Mouse (Mus musculus) myocyte (in vitro differentiated cells): Measurements from ENCODE around the gene Olfr715b.

Source experiments
- MAX ChIP-seq: IDR thresholded peaks from one replicate; pipeline ENCODE4 v1.6.1; 2011; ENCODE audit warnings: low read depth, mild to moderate bottlenecking, control low read depth
- POLR2A ChIP-seq: IDR thresholded peaks from one replicate; pipeline ENCODE4 v1.6.1; 2011; ENCODE audit warnings: low read depth, mild to moderate bottlenecking, control low read depth, moderate library complexity; ENCODE audit not compliant: insufficient read length
- USF1 ChIP-seq: IDR thresholded peaks from one replicate; pipeline ENCODE4 v1.6.1; 2011; ENCODE audit warnings: low read depth, mild to moderate bottlenecking, control low read depth, moderate library complexity

DNA sequence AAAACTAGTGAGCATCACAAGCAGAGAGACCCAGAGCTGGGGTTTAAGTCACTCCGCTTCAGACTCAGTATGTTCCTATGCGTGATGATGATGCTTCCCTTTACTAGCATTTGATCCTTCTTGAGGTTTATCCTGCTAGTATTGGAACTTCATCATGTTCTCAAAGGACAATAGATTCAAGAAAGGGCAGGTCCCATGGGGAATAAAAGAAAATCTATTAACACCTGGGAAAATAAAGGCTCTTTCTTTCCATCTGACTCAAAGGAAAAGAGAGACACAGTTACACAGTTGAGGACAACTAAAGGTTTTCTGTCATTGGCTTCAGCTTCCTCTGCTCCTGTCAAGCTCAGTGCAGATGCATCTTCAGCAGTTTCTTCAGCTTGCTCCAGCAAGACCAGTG lies 39.5 kb downstream of the Olfr715b start, which contains the start of gene Olfr714:
- TF ChIP-seq MAX = no peak
- TF ChIP-seq USF1 = no peak
- no peak for TF ChIP-seq POLR2A
